Mouse (Mus musculus): Measurements from ENCODE around the gene Slc12a4. TPM values are rescaled to one million over a fixed set of nuclear protein-coding genes. Genes with fewer than 3 reads are reported as not detected.
A peak's percentile ranks its signal among the peaks of the same experiment; 100 is the strongest.

Slc12a4 gene
- total and polyA plus RNA-seq, 3 experiments: 35.0 to 54.6 (median 38.1) TPM

DNA sequence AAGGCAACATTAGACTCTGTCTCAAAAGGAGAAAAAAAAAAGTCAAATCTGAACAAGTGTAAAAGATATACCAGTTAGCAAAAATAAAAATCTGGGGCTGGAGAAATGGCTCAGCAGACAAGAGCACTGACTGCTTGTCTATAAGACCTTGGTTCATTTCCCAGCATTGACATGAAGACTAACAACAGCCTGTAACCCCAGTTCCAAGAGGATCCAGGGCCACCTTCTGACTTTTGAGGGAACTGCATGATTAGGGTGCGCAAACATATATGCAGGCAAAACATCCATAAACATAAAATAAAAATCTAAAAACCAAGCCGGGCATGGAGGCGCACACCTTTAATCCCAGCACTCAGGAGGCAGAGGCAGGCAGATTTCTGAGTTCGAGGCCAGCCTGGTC is 40.5 kb upstream of the Slc12a4 start:
- H3K27ac ChIP-seq: no peak overlapping the region
- no peaks in the 10 kb centered on the region for H3K79me2 ChIP-seq (replicated peaks; ENCODE audit: control insufficient read depth, insufficient read depth, low read length)
- H3K36me3 ChIP-seq (ENCODE audit: control insufficient read depth, insufficient read depth, low read length): no peaks in the 10 kb centered on the region
- H3K4me1 ChIP-seq (ENCODE audit: control insufficient read depth, insufficient read depth, low read length): peaks cover 3% of the 10 kb centered on the region
- H3K27me3 ChIP-seq (ENCODE audit: control insufficient read depth, insufficient read depth, low read length): no peaks in the 10 kb centered on the region
- intact Hi-C loops (cut with DNase I): no loop called here
- no peak overlapping the region for H3K9ac ChIP-seq (ENCODE audit: low read depth, low read length)
- no peak overlapping the region for H3K4me3 ChIP-seq
- TF ChIP-seq EP300 (IDR thresholded peaks at IDR 0.05; ENCODE audit: insufficient read depth, low read depth, low read length) (no peak), CTCF (IDR thresholded peaks at IDR 0.05) (peak; percentile 38)
- whole genome bisulfite sequencing: 89% methylated on average over 4 of the region's 4 CpGs
- DNase-seq: no peak

DNA sequence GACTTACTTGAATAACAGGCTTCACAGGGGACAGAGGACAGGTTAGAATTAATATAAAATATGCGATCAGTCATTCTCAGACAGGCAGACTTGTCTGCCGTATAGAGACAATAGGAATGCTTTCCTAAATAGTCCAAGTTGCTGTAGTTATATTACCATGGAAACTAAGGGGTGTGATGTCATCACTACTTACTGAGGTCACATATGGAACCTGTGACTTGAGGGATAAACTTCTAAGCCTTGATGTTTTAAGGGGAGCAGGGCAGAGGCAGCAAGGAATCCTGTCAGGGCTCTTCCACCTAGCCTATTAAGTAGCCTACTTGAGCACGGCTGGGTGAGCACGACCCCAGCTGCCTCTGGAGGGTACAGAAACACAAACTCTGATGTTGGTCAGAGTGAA is 40.0 kb upstream of the Slc12a4 start, which contains the start of gene Dpep2nb:
TSS of gene Dpep2nb (minus strand) at position 101 of the 400 bp plus-strand sequence.
- intact Hi-C loops (cut with DNase I): no loop called here
- WGBS: 58% methylated on average over 4 of the region's 4 CpGs
- no peak for TF ChIP-seq EP300 (IDR thresholded peaks at IDR 0.05; ENCODE audit: insufficient read depth, low read depth, low read length)
- TF ChIP-seq POLR2A (IDR thresholded peaks at IDR 0.05; ENCODE audit: insufficient read depth, low read depth, low read length): no peak
- TF ChIP-seq CTCF (IDR thresholded peaks at IDR 0.05): no peak

DNA sequence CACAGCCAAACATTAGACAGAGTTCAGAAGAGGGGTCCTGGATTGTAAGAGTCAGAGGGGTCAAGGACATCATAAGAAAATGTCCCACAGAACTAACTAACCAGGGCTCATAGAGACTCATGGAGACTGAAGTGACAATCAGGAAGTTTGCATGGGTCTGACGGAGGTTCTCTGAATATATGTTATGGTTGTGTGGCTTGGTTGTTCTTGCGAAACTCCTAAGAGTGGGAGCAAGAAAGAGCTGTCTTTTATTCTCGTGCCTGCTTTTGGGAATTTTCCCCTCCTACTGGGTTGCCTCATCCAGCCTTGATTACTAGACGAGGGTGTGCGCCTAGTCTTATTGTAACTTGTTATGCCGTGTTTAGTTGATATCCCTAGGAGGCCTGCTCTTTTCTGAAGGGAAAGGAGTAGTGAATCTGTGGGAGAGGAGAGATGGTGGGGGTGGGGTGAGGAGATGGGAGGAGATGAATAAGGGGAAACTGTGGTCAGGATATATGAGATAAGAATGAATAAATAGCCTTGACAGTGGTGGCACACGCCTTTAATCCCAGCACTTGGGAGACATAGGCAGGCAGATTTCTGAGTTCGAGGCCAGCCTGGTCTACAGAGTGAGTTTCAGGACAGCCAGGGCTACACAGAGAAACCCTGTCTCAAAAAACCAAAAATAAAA is 38.8 kb upstream of the Slc12a4 start:
- no peaks in the 10 kb centered on the region for H3K4me1 ChIP-seq (ENCODE audit: control insufficient read depth, insufficient read depth, low read length)
- 60% methylated on average over 8 of the region's 8 CpGs for WGBS
- DNase-seq: no peak

More for the DNA sequence above, 40.0 kb upstream of the Slc12a4 start, which contains the start of gene Dpep2nb:
- Histone ChIP-seq H3K36me3 (ENCODE audit: control insufficient read depth, insufficient read depth, low read length) (no peaks in the 10 kb centered on the region), H3K4me1 (ENCODE audit: control insufficient read depth, insufficient read depth, low read length) (peaks cover 3% of the 10 kb centered on the region), H3K9ac (ENCODE audit: low read depth, low read length) (no peak within 1 kb of the TSS), H3K27me3 (ENCODE audit: control insufficient read depth, insufficient read depth, low read length) (no peaks in the 10 kb centered on the region), H3K27ac (no peak within 1 kb of the TSS), H3K4me3 (no peak within 1 kb of the TSS), H3K79me2 (replicated peaks; ENCODE audit: control insufficient read depth, insufficient read depth, low read length) (no peaks in the 10 kb centered on the region)
- no peak for DNase-seq

GRCm38 (mm10) chr8:106001908-106002307 is 36.0 kb upstream of the Slc12a4 start:
- Histone ChIP-seq H3K36me3 (ENCODE audit: control insufficient read depth, insufficient read depth, low read length) (no peaks in the 10 kb centered on the region), H3K27me3 (ENCODE audit: control insufficient read depth, insufficient read depth, low read length) (no peaks in the 10 kb centered on the region), H3K4me3 (no peak overlapping the region), H3K4me1 (ENCODE audit: control insufficient read depth, insufficient read depth, low read length) (no peaks in the 10 kb centered on the region), H3K79me2 (replicated peaks; ENCODE audit: control insufficient read depth, insufficient read depth, low read length) (no peaks in the 10 kb centered on the region), H3K27ac (no peak overlapping the region), H3K9ac (ENCODE audit: low read depth, low read length) (no peak overlapping the region)
- intact Hi-C loops (cut with DNase I): no loop called here
- WGBS: 77% methylated on average over 4 of the region's 4 CpGs
- TF ChIP-seq EP300 (IDR thresholded peaks at IDR 0.05; ENCODE audit: insufficient read depth, low read depth, low read length) (no peak), CTCF (IDR thresholded peaks at IDR 0.05) (no peak), POLR2A (IDR thresholded peaks at IDR 0.05; ENCODE audit: insufficient read depth, low read depth, low read length) (no peak)
- DNase-seq: no peak

More for the DNA sequence above, 38.8 kb upstream of the Slc12a4 start:
- TF ChIP-seq CTCF (IDR thresholded peaks at IDR 0.05): no peak
- TF ChIP-seq EP300 (IDR thresholded peaks at IDR 0.05; ENCODE audit: insufficient read depth, low read depth, low read length): no peak
- TF ChIP-seq POLR2A (IDR thresholded peaks at IDR 0.05; ENCODE audit: insufficient read depth, low read depth, low read length): no peak
- Histone ChIP-seq H3K4me3 (no peak overlapping the region), H3K27me3 (ENCODE audit: control insufficient read depth, insufficient read depth, low read length) (no peaks in the 10 kb centered on the region), H3K79me2 (replicated peaks; ENCODE audit: control insufficient read depth, insufficient read depth, low read length) (no peaks in the 10 kb centered on the region), H3K27ac (no peak overlapping the region), H3K36me3 (ENCODE audit: control insufficient read depth, insufficient read depth, low read length) (no peaks in the 10 kb centered on the region), H3K9ac (ENCODE audit: low read depth, low read length) (no peak overlapping the region)
- intact Hi-C loops (cut with DNase I): no loop called here

DNA sequence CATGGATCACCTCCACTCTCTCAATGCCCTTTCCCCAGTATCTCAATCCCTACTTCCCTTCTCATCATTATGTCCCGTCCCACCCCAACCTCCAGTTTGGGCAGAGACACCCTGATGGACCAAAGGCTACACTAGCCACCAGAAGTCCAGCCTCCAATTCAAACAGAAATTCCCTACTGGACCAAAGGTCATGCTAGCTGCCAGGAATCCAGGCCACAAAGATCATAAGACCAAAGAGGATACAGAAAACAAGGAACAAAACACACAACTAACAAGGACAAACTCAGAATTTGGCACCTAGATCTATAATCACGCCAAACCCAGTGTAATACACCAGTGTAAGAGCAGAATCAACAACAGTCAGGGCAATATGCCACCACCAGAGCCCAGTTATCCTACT is 33.1 kb upstream of the Slc12a4 start:
- Histone ChIP-seq H3K27ac (no peak overlapping the region), H3K4me1 (ENCODE audit: control insufficient read depth, insufficient read depth, low read length) (no peaks in the 10 kb centered on the region)
- 71% methylated on average over 2 of the region's 2 CpGs for WGBS

GRCm38 (mm10) chr8:105996359-105996758 is 30.5 kb upstream of the Slc12a4 start:
- no peaks in the 10 kb centered on the region for H3K4me1 ChIP-seq (ENCODE audit: control insufficient read depth, insufficient read depth, low read length)
- no peaks in the 10 kb centered on the region for H3K36me3 ChIP-seq (ENCODE audit: control insufficient read depth, insufficient read depth, low read length)
- DNase-seq: peak in 1 of 2 experiments; percentile 41
- H3K27ac ChIP-seq: no peak overlapping the region
- H3K4me3 ChIP-seq: no peak overlapping the region
- no peak overlapping the region for H3K9ac ChIP-seq (ENCODE audit: low read depth, low read length)
- H3K27me3 ChIP-seq (ENCODE audit: control insufficient read depth, insufficient read depth, low read length): no peaks in the 10 kb centered on the region
- 59% methylated on average over 7 of the region's 7 CpGs for WGBS
- TF ChIP-seq POLR2A (IDR thresholded peaks at IDR 0.05; ENCODE audit: insufficient read depth, low read depth, low read length): no peak
- TF ChIP-seq EP300 (IDR thresholded peaks at IDR 0.05; ENCODE audit: insufficient read depth, low read depth, low read length): no peak
- H3K79me2 ChIP-seq (replicated peaks; ENCODE audit: control insufficient read depth, insufficient read depth, low read length): no peaks in the 10 kb centered on the region
- intact Hi-C loops (cut with DNase I): no loop called here

More for the DNA sequence above, 33.1 kb upstream of the Slc12a4 start:
- Histone ChIP-seq H3K36me3 (ENCODE audit: control insufficient read depth, insufficient read depth, low read length) (no peaks in the 10 kb centered on the region), H3K4me3 (no peak overlapping the region), H3K27me3 (ENCODE audit: control insufficient read depth, insufficient read depth, low read length) (no peaks in the 10 kb centered on the region), H3K9ac (ENCODE audit: low read depth, low read length) (no peak overlapping the region), H3K79me2 (replicated peaks; ENCODE audit: control insufficient read depth, insufficient read depth, low read length) (no peaks in the 10 kb centered on the region)
- intact Hi-C loops (cut with DNase I): no loop called here
- TF ChIP-seq CTCF (IDR thresholded peaks at IDR 0.05) (no peak), EP300 (IDR thresholded peaks at IDR 0.05; ENCODE audit: insufficient read depth, low read depth, low read length) (no peak), POLR2A (IDR thresholded peaks at IDR 0.05; ENCODE audit: insufficient read depth, low read depth, low read length) (no peak)
- no peak for DNase-seq
